In the genomic region with DNA sequence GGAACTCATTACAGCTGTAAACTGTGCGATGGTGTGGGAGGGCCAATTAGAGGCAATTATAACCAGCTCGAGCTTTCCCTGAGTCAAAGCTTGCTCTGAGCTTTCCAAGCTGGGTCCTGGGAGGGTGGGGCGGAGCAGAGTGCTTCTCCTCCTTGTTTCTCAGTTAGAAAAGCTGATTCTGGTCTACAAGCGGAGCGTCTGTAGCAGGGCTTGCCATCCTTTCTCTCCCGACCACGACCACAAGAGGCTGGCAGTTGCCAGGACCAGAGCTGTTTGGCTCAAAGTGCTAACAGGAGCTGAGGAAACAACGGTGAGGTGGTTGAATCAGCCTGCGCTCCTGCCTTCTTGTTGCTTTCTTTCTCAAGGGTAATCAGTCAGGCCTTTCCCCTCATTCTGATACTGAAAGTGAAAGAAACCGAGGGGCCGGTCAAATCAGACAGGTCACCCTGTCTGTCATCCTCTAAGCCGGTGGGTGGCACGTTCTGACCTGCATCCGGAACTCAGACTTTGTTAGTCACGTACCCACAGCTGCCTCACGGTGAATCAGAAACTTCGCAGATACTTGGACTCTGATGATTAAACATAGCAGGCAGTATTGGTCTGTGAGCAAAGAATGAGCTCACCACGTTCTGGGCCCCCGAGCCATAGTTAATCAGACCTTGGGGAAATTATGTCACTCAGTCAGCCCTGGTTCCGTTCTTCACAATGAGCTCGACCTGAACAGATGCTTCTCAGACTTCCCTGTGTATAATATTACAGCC, we compare ENCODE assay signal across 8 mouse cellular contexts.
A peak's percentile ranks its signal among the peaks of the same experiment; 100 is the strongest.
DNase-seq lines count a peak whose midpoint lies in the region; ATAC-seq and TF ChIP-seq lines count a peak whose summit lies in the region.

No protein-coding gene starts in this region.

- no peak overlapping the region for H3K4me3 ChIP-seq in neural tube, embryonic 11.5 days (ENCODE audit: low read depth, low read length)
- H3K4me3 ChIP-seq in cortical plate, adult 2 months (ENCODE audit: insufficient read depth, low read length), result peak overlapping the region; percentile 19
- peak overlapping the region; percentile 46 for H3K4me3 ChIP-seq in intestine, embryonic 16.5 days (ENCODE audit: low read length)
- H3K4me3 ChIP-seq in limb, embryonic 13.5 days, result peak overlapping the region; percentile 27
- no peak overlapping the region for H3K4me3 ChIP-seq in midbrain, embryonic 15.5 days

- H3K27ac ChIP-seq in neural tube, embryonic 11.5 days (ENCODE audit: low read depth, low read length), result no peak overlapping the region
- no peak overlapping the region for H3K27ac ChIP-seq in cortical plate, adult 2 months (ENCODE audit: insufficient read depth, low read length)
- H3K27ac ChIP-seq in intestine, embryonic 16.5 days (ENCODE audit: low read length), result peak overlapping the region; percentile 89
- peak overlapping the region; percentile 81 for H3K27ac ChIP-seq in limb, embryonic 13.5 days
- no peak overlapping the region; the same call in 1 of the 2 replicates for H3K27ac ChIP-seq in midbrain, embryonic 15.5 days

- H3K4me1 ChIP-seq in neural tube, embryonic 11.5 days (ENCODE audit: control insufficient read depth, insufficient read depth, low read length), result peaks cover 9% of the 10 kb centered on the region
- peaks cover 9% of the 10 kb centered on the region for H3K4me1 ChIP-seq in cortical plate, adult 2 months (ENCODE audit: control insufficient read depth, insufficient read depth, low read length)
- H3K4me1 ChIP-seq in intestine, embryonic 16.5 days (ENCODE audit: control insufficient read depth, insufficient read depth, low read length), result peaks cover 30% of the 10 kb centered on the region
- peaks cover 26% of the 10 kb centered on the region for H3K4me1 ChIP-seq in limb, embryonic 13.5 days
- peaks cover 28% of the 10 kb centered on the region for H3K4me1 ChIP-seq in midbrain, embryonic 15.5 days

- peak overlapping the region; percentile 5; the same call in 1 of the 2 replicates for H3K9ac ChIP-seq in neural tube, embryonic 11.5 days (ENCODE audit: low read length)
- H3K9ac ChIP-seq in intestine, embryonic 16.5 days (ENCODE audit: low read depth, low read length), result peak overlapping the region; percentile 68
- H3K9ac ChIP-seq in limb, embryonic 13.5 days, result peak overlapping the region; percentile 39
- H3K9ac ChIP-seq in midbrain, embryonic 15.5 days, result no peak overlapping the region

- 28% methylated on average over 21 of the region's 21 CpGs for WGBS in neural tube, embryonic 11.5 days
- WGBS in intestine, embryonic 16.5 days, result 12% methylated on average over 21 of the region's 21 CpGs
- 16% methylated on average over 21 of the region's 21 CpGs for WGBS in limb, embryonic 13.5 days
- WGBS in midbrain, embryonic 15.5 days, result 24% methylated on average over 21 of the region's 21 CpGs

- no peaks in the 10 kb centered on the region for H3K27me3 ChIP-seq in neural tube, embryonic 11.5 days (ENCODE audit: control insufficient read depth, insufficient read depth, low read length)
- H3K27me3 ChIP-seq in intestine, embryonic 16.5 days (replicated peaks; ENCODE audit: control insufficient read depth, insufficient read depth, low read length), result no peaks in the 10 kb centered on the region
- no peaks in the 10 kb centered on the region for H3K27me3 ChIP-seq in limb, embryonic 13.5 days
- H3K27me3 ChIP-seq in midbrain, embryonic 15.5 days (replicated peaks), result no peaks in the 10 kb centered on the region
- no peaks in the 10 kb centered on the region for H3K27me3 ChIP-seq in splenic B cell, adult 2 months (ENCODE audit: control insufficient read depth, insufficient read depth, low read length, poor library complexity, severe bottlenecking)

- no peak for TF ChIP-seq POLR2A in cortical plate, adult 2 months (IDR thresholded peaks at IDR 0.05; ENCODE audit: extremely low read depth, insufficient read depth, low read length)

- no peak for ATAC-seq in neural tube, embryonic 11.5 days (ENCODE audit: insufficient read depth, low FRiP score, low TSS enrichment)
- ATAC-seq in intestine, embryonic 16.5 days, result peak; percentile 74
- ATAC-seq in limb, embryonic 13.5 days (ENCODE audit: low FRiP score, low read depth), result peak; percentile 85
- peak; percentile 68 for ATAC-seq in midbrain, embryonic 15.5 days (replicated peaks)

- no peaks in the 10 kb centered on the region; the same call in 1 of the 2 replicates for H3K36me3 ChIP-seq in neural tube, embryonic 11.5 days (ENCODE audit: control insufficient read depth, insufficient read depth, low read length)
- no peaks in the 10 kb centered on the region; the same call in 1 of the 2 replicates for H3K36me3 ChIP-seq in intestine, embryonic 16.5 days (ENCODE audit: control insufficient read depth, insufficient read depth, low read length)
- H3K36me3 ChIP-seq in limb, embryonic 13.5 days, result peaks cover 8% of the 10 kb centered on the region; the same call in 1 of the 2 replicates
- no peaks in the 10 kb centered on the region for H3K36me3 ChIP-seq in midbrain, embryonic 15.5 days (replicated peaks)
- H3K36me3 ChIP-seq in splenic B cell, adult 2 months (ENCODE audit: control insufficient read depth, insufficient read depth, low read length, poor library complexity, severe bottlenecking), result no peaks in the 10 kb centered on the region

- peak overlapping the region; percentile 17 for H3K4me2 ChIP-seq in neural tube, embryonic 11.5 days (ENCODE audit: low read depth)
- H3K4me2 ChIP-seq in intestine, embryonic 16.5 days (ENCODE audit: low read depth, low read length), result peak overlapping the region; percentile 81
- H3K4me2 ChIP-seq in limb, embryonic 13.5 days (replicated peaks), result peak overlapping the region; percentile 60
- peak overlapping the region; percentile 23 for H3K4me2 ChIP-seq in midbrain, embryonic 15.5 days

- no peak for TF ChIP-seq CTCF in cortical plate, adult 2 months (IDR thresholded peaks at IDR 0.05; ENCODE audit: extremely low read depth, insufficient read depth, low read length)

- peak; percentile 39 for DNase-seq in neural tube, embryonic 11.5 days (ENCODE audit: low spot score)
- DNase-seq in neural tube, embryonic 10.5 days (ENCODE audit: extremely low spot score, low spot score), result no peak
- peak; percentile 97 for DNase-seq in heart, adult 11 months
- DNase-seq in splenic B cell, adult 2 months (ENCODE audit: low read depth, low spot score), result peak; percentile 79

- H3K9me3 ChIP-seq in neural tube, embryonic 11.5 days (ENCODE audit: control insufficient read depth, low read length), result no peaks in the 10 kb centered on the region
- 0 out of 2 replicates have a peak, but pooled peaks cover 5% of the 10 kb centered on the region for H3K9me3 ChIP-seq in intestine, embryonic 16.5 days (ENCODE audit: control insufficient read depth, low read length)
- peaks cover 9% of the 10 kb centered on the region for H3K9me3 ChIP-seq in limb, embryonic 13.5 days
- no peaks in the 10 kb centered on the region for H3K9me3 ChIP-seq in midbrain, embryonic 15.5 days

Comparison
In these comparisons a context has a peak if more than half of its experiments do, and no peak if none do; other contexts are left out.
1. H3K27ac ChIP-seq: peak in intestine, embryonic 16.5 days (single experiment) and limb, embryonic 13.5 days (single experiment); none in neural tube, embryonic 11.5 days (single experiment), cortical plate, adult 2 months (single experiment) and midbrain, embryonic 15.5 days (single experiment).
2. H3K4me2 ChIP-seq: peak in every context shown above with its lines; median percentile 81 in intestine, embryonic 16.5 days; 60 in limb, embryonic 13.5 days; 23 in midbrain, embryonic 15.5 days; 17 in neural tube, embryonic 11.5 days.
3. H3K4me3 ChIP-seq: peak in cortical plate, adult 2 months (single experiment), intestine, embryonic 16.5 days (single experiment) and limb, embryonic 13.5 days (single experiment); none in neural tube, embryonic 11.5 days (single experiment) and midbrain, embryonic 15.5 days (single experiment).